Mouse (Mus musculus): Measurements from ENCODE around the gene Chn2. TPM values are rescaled to one million over a fixed set of nuclear protein-coding genes. Genes with fewer than 3 reads are reported as not detected.

The Chn2 gene
- total RNA-seq, 2 experiments from 2014 or later = 17.8 to 22.4 TPM

GRCm38 (mm10) chr6:54117001-54117591, 77.7 kb downstream of the Chn2 start:
- DNase-seq (ENCODE audit: low spot score in 2 of 2) = no peak

GRCm38 (mm10) chr6:54118395-54118794, 79.0 kb downstream of the Chn2 start:
- DNase-seq (ENCODE audit: low spot score in 2 of 2) = no peak

- DNase-seq (ENCODE audit: low spot score in 2 of 2) = no peak
Measured at GRCm38 (mm10) chr6:54118897-54119296, 79.5 kb downstream of the Chn2 start.

DNA sequence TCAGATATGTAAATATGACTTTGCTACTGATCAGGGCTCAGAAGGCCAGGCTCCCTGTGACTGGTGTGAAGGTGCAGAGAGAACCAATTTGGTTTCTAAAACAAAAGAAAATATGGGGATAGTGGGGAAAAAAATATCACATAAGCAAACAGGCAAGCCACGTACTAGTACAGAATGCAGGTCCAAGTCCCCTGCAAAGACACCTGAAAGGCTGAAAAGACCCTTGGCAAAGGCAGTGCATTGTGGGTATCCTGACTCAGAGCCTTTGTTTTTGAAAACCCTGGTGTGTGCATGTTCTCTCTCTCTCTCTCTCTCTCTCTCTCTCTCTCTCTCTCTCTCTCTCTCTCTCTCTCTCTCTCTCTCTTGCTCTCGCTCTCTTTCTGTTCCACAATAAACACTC, 80.1 kb downstream of the Chn2 start:
- no peak for DNase-seq (ENCODE audit: low spot score in 2 of 2)

DNA sequence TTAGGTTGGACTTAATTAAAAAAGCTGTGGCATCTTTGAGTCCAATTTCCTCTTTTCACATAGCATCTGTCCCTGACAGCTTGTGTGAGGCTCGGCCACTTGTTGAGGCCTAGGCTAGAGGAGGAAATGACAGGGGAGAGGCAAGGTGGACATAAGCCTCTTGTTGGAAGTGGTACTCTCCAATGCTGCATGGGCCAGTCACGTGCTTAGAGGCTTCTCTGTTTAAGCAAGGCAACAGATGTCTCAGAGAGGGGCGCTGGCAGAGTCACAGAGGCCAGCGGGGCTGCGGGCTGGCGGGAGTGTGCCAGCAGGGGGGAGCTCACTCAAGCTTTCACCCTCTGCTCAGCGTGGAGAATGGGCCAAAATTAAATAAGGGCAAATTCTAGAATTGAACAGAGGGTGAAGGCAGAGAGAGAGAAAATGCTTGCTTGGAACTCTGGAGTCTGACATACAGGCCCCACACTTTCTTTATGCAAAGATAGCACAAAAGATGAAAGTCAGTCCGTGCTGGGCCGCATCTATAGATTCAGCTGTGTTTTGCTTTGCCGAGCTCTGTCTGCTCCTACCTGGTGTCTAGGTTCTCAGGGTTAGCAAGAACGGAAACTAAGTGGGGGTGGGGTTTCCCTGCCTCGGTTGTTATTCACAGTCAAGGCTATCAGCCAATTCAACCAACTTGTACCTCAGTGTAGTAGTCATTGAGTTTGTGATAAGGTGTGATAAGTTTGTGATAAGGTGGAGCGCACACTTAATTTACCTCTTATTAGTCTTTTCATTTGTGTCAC, 80.7 kb downstream of the Chn2 start:
- peak in 1 of 2 experiments; percentile 37 for DNase-seq (ENCODE audit: low spot score in 2 of 2)

DNA sequence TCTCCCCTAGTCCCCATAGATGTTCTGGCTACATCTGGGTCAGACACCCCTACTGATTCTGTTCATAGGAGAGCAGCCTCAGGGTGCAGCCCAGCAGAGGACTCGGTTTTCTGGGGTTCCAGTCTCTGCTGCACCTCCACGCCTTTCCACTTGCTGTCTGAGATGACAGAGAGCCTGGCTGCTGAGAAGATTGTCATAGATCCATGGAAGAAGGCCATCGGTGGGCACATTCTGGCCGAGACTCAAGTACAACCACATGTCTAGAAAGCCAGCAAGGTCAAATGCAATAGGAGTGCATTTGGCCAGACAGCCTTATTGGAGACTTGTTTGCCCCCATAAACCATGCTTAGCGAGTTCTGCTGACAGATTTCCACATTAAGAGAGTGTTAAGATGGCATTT, 81.5 kb downstream of the Chn2 start:
- DNase-seq (ENCODE audit: low spot score in 2 of 2) = no peak

DNA sequence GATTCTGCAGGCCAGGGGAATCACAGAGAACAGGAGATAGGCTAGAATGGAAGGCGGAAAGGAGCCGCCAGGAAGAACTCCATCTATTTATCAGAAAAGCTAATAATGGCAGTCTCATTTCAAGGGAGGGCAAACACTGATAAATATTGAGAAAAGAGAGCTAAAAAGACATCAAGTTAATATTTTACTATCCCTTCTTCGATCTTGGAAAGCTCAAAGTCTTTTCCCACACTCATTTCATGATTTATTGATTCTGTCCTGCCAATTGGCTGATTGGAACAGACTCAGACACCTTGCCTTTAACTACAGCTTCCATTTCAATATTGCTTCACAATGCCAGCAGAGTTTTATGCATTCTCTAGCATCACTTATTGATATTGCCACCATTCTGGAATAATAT, 85.2 kb downstream of the Chn2 start:
- DNase-seq (ENCODE audit: low spot score in 2 of 2) = no peak

DNA sequence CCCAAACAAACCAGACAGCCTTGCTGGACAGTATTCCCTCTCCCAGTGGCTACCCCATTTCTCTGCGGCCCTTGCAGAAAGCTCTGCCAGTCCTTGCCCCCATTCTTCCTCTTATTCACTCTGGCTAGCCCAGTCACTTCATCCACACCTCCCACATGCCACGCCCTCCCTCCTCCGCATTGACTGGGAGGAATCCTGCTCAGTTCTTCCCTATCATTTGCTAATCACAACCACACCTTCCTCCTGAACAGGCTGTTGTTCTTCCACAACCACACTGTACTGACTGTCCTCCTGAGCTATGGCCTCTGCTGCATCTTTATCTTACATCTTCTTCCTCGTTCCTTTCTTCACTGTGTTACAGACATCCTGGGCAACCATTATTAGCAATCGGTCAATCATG, 86.2 kb downstream of the Chn2 start:
- DNase-seq (ENCODE audit: low spot score in 2 of 2) = no peak

DNA sequence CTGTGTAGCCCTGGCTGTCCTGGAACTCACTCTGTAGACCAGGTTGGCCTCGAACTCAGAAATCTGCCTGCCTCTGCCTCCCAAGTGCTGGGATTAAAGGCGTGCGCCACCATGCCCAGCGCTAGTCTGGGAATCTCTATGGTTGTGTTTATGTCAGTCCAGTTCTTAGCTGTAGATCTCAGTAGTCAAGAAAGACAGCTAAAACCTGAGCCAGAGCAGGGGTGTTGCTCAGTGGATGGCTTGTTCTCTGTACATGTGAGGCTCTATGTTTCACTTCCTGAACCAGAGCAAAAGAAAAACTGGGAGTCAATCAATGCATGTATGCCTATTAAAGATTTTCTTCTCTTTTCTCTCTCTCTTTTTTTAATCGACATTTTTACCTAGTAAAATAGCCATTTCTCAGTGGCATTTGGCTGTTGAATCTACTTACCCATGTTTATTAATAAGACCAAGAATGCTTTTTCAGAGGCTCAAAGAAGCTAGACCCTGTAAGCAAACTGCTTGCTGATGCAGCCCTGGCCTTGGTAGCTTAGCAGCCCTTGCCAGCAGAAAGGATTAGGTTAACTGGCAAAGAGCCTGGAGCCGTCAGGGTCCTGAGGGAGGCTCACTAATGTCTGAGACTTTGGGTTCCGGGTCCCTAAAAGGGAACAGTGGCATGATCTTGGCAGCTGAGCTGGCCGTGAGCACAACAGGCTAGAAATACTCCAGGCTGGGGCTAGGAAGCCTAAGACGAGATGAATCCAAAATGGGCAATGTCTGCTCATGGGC, 87.1 kb downstream of the Chn2 start:
- peak in 1 of 2 experiments; percentile 31 for DNase-seq (ENCODE audit: low spot score in 2 of 2)

- no peak for DNase-seq (ENCODE audit: low spot score in 2 of 2)
Measured at GRCm38 (mm10) chr6:54126993-54127697, 87.8 kb downstream of the Chn2 start.

GRCm38 (mm10) chr6:54128702-54129101, 89.3 kb downstream of the Chn2 start:
- DNase-seq (ENCODE audit: low spot score in 2 of 2) = no peak

DNA sequence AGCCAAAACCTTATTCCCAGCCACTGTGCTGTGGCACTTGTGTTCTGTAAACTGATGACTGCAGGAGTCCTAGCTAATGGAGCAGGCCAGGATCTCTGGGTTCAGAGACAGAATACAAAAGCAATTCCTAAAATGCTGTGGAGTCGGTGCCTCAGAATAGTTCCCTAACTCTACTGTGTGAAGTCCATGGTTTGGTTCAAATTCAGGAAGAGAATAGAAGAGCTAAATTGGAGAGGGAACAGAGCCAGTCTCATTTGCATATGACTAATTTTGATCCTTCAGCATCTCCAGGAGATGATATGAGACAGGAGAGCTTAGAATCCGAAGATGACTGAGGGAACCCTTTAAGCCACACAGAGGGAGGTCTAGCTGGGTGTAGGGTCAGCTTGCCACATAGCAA, 90.2 kb downstream of the Chn2 start:
- no peak for DNase-seq (ENCODE audit: low spot score in 2 of 2)

DNA sequence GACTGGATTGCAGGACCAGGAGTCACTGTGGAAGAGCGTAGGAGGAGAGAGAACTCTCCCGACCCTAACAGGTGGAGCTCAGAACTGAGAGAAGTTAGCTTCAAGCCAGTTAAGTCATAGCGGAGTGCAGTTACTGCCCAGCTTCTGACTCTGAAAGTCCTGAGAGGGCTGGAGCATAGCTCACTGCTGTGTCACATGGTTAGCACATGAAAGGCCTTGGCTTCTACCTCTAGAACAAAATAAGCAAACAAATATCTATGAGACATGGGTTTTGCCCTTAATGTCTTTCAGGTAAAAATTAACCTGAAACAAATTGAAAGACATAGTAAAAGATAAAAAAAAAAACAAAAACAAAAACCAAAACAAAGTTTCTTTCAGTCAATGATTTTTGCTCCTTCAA, 91.5 kb downstream of the Chn2 start:
- no peak for DNase-seq (ENCODE audit: low spot score in 2 of 2)

- no peak for DNase-seq (ENCODE audit: low spot score in 2 of 2)
Measured at GRCm38 (mm10) chr6:54132576-54132975, 93.2 kb downstream of the Chn2 start.

DNA sequence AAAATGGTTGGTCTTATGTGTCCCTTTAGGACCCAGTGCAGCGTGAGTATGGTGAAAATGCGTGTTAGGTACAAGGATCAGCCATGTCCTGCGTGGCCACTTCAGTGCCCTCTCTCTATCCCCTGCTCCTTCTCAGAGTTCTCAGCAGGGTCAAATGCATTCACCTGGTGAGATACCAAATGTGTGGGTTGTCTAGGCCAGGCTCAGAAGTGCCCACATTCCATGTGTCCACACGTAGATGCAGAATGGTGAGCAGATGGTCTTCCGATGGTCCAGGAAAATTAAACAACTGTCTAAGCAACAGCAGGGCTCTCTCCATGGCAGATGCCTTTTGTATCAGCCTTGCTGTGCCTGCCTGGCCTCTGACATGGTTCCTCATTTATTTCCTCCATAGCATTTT, 93.9 kb downstream of the Chn2 start:
- no peak for DNase-seq (ENCODE audit: low spot score in 2 of 2)

DNA sequence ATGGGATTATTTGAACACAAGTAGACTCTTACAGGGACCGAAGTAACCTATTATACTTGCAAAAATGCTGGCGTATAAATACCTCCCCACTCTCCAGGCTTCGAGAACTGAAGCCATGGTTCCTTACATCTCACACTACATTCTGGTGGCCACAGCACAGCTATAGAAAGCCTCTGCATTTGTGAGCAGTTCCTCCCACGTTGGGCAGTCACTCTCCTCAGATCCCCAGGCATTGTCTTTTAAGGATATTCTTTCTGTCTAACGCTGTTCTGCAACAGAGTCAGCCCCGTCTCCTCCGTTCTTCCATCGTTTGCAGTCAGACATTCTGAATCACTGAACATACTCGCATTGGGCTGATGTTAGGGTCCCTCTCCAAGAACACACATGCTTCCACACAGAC, 98.8 kb downstream of the Chn2 start:
- DNase-seq (ENCODE audit: low spot score in 2 of 2) = no peak

DNA sequence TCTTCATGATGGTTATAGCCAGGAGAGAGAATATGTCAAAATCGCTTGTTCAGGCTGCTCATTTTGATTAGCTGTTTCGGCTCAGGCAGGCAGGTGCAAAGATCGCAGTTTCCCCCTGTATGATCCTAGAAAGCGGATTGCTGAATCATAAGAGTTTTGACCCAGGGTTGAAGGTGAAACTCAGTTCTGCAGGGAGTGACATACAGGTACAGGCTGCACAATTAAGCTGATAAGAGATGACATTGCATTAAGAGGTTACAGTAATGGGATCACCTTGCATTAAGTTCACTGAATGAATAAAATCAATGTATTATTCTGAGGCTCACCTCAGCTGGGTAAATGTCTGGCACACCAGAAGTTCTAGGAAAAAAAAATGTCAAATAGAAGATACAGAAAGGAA, 101.1 kb downstream of the Chn2 start:
- no peak for DNase-seq (ENCODE audit: low spot score in 2 of 2)

DNA sequence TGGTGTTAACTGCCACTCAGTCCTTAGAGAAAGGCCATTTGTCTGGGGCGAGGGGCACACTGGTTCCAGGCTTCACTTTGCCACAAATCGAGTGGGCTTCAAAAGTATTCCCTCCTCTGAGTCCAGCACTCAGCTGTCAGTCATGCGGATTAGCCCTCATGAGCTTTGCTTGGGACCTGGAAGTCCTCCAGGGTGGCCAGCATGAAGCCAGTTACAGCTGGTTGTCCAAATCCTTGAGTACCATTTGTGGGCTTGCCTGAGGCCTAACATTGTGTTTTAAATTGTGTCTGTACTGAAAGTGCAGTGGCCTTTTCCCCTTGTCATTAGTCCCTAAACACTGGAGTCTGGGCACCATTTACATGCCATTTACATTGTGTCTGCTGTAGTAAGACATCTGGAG, 101.8 kb downstream of the Chn2 start:
- no peak for DNase-seq (ENCODE audit: low spot score in 2 of 2)

- DNase-seq (ENCODE audit: low spot score in 2 of 2) = no peak
Measured at GRCm38 (mm10) chr6:54142848-54143651, 103.7 kb downstream of the Chn2 start.

GRCm38 (mm10) chr6:54143652-54143960, 104.3 kb downstream of the Chn2 start:
- DNase-seq (ENCODE audit: low spot score in 2 of 2) = no peak
